Mouse (Mus musculus) central nervous system, embryonic 18 days (tissue): Measurements from ENCODE around the gene Tas2r119. TPM values are rescaled to one million over a fixed set of nuclear protein-coding genes. Genes with fewer than 3 reads are reported as not detected.

Experiments
- polyA plus RNA-seq: library from polyadenylated mRNA; depleted of rRNA; stranded (reverse); fragments of >200 nt; gene quantifications from 2 replicates; pipeline ENCODE4 v1.2.3, GENCODE M21; 2012; rRNA removed

Gene Tas2r119
- polyA plus RNA-seq, result not detected in 2 replicates

DNA sequence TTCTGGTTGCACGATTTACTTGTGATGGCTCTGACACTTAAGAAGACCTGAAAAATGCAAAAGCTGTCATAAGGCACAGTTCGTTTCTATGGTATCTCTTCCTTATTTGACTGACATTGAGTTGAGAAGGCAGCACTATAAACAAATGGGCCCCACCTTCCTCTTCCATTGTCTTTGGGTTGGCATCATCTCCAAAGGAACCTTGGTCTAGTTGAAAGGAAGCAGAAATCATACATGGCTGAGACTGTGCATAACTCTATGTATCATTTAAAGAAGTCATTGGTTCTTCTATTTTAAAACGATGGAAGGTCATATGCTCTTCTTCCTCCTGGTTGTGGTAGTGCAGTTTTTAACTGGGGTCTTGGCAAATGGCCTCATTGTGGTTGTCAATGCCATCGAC, at the start of gene Tas2r119:
Tas2r119 (plus strand) TSS at position 301 of the 400 bp plus-strand sequence.

Other genes starting within 250 kb of the Tas2r119 start
- gene Sema5a, start 67.5 kb downstream of the Tas2r119 start, polyA plus RNA-seq, result 7.4 and 8.1 TPM in 2 replicates